Mouse (Mus musculus) midbrain, embryonic 12.5 days (tissue): ENCODE measurements around the gene E2f1. TPM values are rescaled to one million over a fixed set of nuclear protein-coding genes. Genes with fewer than 3 reads are reported as not detected.

Experiments
- ATAC-seq: fragments of 200-750 bp; cut with Nextera tagmentation; 2 replicates; pipeline ENCODE4 v1.8.0; 2017; ENCODE audit warnings: low read depth, moderate TSS enrichment, moderate library complexity; ENCODE audit not compliant: low FRiP score
- H3K27ac ChIP-seq: fragments of 300-500 bp; sonication (generic); replicated peaks from 2 replicates; pipeline ENCODE4 v1.5.1; 2016; ENCODE audit warnings: mild to moderate bottlenecking
- H3K27me3 ChIP-seq: fragments of 300-500 bp; sonication (generic); 2 replicates; pipeline ENCODE4 v1.6.1; 2016; ENCODE audit warnings: mild to moderate bottlenecking
- H3K36me3 ChIP-seq: fragments of 300-500 bp; sonication (generic); 2 replicates; pipeline ENCODE4 v1.6.1; 2016
- H3K4me1 ChIP-seq: fragments of 300-500 bp; sonication (generic); 2 replicates; pipeline ENCODE4 v1.6.1; 2016
- H3K4me2 ChIP-seq: fragments of 300-500 bp; sonication (generic); replicated peaks from 2 replicates; pipeline ENCODE4 v1.6.1; 2016; ENCODE audit warnings: mild to moderate bottlenecking, moderate library complexity
- H3K4me3 ChIP-seq: fragments of 300-500 bp; sonication (generic); 2 replicates; pipeline ENCODE4 v1.5.1; 2016; ENCODE audit warnings: mild to moderate bottlenecking
- H3K9ac ChIP-seq: fragments of 300-500 bp; sonication (generic); replicated peaks from 2 replicates; pipeline ENCODE4 v1.6.1; 2016; ENCODE audit warnings: mild to moderate bottlenecking, moderate library complexity
- H3K9me3 ChIP-seq: fragments of 300-500 bp; sonication (generic); 2 replicates; pipeline ENCODE4 v1.6.1; 2016; ENCODE audit warnings: mild to moderate bottlenecking
- WGBS: fragments of 180-500 bp; shearing (Covaris S2); methylation state at CpG from one replicate; pipeline ENCODE4 v1.1.7; 2016; 5-methylcytosine and 5-hydroxymethylcytosine counted together
- polyA plus RNA-seq: library from polyadenylated mRNA; unstranded; fragments of >200 nt; fragmentation: Nextera tagmentation; extraction: Ambion mirVana; gene quantifications from 2 replicates; pipeline ENCODE4 v1.2.1, GENCODE M21; 2016

E2f1 gene
- polyA plus RNA-seq, 1 experiment from 2014 or later = 36.0 TPM

DNA sequence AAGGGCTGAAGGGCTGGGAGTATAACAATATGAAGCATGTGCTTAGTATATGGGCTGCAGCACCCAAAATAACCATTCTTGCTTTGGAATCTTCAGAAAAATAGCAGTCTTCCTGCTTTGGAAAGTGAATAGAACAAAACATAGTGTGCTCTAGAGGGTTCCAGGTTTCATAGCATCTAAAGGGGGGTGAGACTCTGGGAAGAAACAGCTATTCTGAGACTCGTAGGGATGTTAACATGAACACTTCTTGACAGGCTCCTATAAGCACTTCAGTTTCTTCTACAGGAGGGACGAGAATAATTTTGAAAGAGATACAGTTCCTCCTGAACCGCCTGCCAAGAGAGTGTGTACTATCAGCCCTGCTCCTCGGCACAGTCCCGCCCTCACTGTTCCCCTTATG, 52.3 kb downstream of the E2f1 start:
- Histone ChIP-seq H3K27me3 (no peaks in the 10 kb centered on the region), H3K27ac (0 out of 2 replicates have a peak overlapping the region, but pooled peaks have one; percentile 3), H3K4me1 (no peaks in the 10 kb centered on the region), H3K9me3 (no peaks in the 10 kb centered on the region), H3K9ac (no peak overlapping the region), H3K4me3 (no peak overlapping the region), H3K4me2 (no peak overlapping the region), H3K36me3 (peaks cover 62% of the 10 kb centered on the region)
- WGBS = 94% methylated on average over 5 of the region's 5 CpGs
- no peak for ATAC-seq

DNA sequence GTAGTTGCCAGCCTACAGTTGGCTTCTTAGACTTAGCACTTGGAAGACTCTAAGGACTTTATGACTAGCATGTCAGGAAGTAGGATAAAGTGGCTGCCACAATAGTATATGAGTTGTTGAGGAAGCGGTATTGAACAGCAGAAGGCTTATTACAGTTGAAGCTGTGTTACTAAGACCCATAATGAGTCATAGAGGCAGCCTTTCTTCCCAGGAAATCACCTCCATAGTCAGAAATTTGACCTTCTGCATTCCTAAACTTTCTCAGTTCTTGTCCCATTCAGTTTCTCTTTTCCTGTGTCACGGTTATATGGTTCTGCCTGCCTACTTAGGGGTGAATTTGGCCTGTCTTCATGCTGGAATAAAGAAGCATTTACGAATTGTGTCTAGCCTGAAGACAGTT, 52.7 kb downstream of the E2f1 start:
- 89% methylated on average over 3 of the region's 3 CpGs for WGBS
- Histone ChIP-seq H3K4me3 (no peak overlapping the region), H3K9me3 (no peaks in the 10 kb centered on the region), H3K9ac (no peak overlapping the region), H3K4me1 (no peaks in the 10 kb centered on the region), H3K27me3 (no peaks in the 10 kb centered on the region), H3K27ac (0 out of 2 replicates have a peak overlapping the region, but pooled peaks have one; percentile 3), H3K36me3 (peaks cover 63% of the 10 kb centered on the region), H3K4me2 (no peak overlapping the region)
- ATAC-seq = no peak

DNA sequence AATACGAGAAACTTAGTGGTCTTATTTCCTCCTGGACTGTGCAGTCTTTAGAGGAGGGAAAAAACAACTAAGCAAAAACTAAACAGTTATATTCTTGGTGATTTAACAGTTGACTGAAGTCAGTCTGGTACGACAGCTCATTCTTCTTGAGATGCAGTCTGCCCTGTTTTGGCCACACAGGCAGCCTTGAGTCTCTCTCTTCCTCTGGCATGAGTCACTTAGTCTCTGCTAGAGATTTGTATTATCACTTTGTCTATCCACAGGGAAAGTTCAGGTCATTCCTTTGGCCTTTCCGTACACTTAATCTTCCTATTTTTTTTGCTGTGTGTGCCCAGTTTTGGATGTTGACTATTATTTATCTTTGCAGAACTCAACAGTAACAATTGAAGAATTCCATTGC, 59.6 kb downstream of the E2f1 start:
- 91% methylated on average over 3 of the region's 3 CpGs for WGBS
- Histone ChIP-seq H3K4me3 (no peak overlapping the region), H3K27me3 (no peaks in the 10 kb centered on the region), H3K9me3 (no peaks in the 10 kb centered on the region), H3K4me1 (peaks cover 6% of the 10 kb centered on the region; the same call in 1 of the 2 replicates), H3K4me2 (no peak overlapping the region), H3K27ac (no peak overlapping the region), H3K9ac (no peak overlapping the region), H3K36me3 (peaks cover 62% of the 10 kb centered on the region)
- no peak for ATAC-seq

Other genes starting within 250 kb of the E2f1 start
- 14.3 and 15.4 TPM in 2 replicates for gene Cdk5rap1, start 196.9 kb downstream of the E2f1 start, polyA plus RNA-seq
- gene Snta1, start 161.8 kb downstream of the E2f1 start, polyA plus RNA-seq = 7.1 and 8.6 TPM in 2 replicates
- gene Cbfa2t2, start 133.4 kb downstream of the E2f1 start, polyA plus RNA-seq = 91.8 and 94.9 TPM in 2 replicates
- 2.2 and 3.3 TPM in 2 replicates for gene 1700003F12Rik, start 22.8 kb downstream of the E2f1 start, polyA plus RNA-seq
- 0.60 and 1.1 TPM in 2 replicates for gene Actl10, start 18.1 kb downstream of the E2f1 start, polyA plus RNA-seq
- gene Necab3, start 11.0 kb downstream of the E2f1 start, polyA plus RNA-seq = 11.9 and 12.3 TPM in 2 replicates
- gene Pxmp4, start 33.8 kb upstream of the E2f1 start, polyA plus RNA-seq = 9.4 and 13.8 TPM in 2 replicates
- gene Zfp341, start 43.4 kb upstream of the E2f1 start, polyA plus RNA-seq = 1.4 and 1.5 TPM in 2 replicates
- 0.54 and 0.69 TPM in 2 replicates for gene 4930519P11Rik, start 43.5 kb upstream of the E2f1 start, polyA plus RNA-seq
- 26.1 and 27.9 TPM in 2 replicates for gene Chmp4b, start 81.8 kb upstream of the E2f1 start, polyA plus RNA-seq
- not detected in 2 replicates for gene Gm14214, start 200.1 kb upstream of the E2f1 start, polyA plus RNA-seq
- gene Raly, start 221.2 kb upstream of the E2f1 start, polyA plus RNA-seq = 38.9 and 44.6 TPM in 2 replicates
- 1.9 and 2.2 TPM in 2 replicates for gene a, start 221.5 kb upstream of the E2f1 start, polyA plus RNA-seq